Mouse (Mus musculus): ENCODE results near the gene Vmn2r102.

The Vmn2r102 gene

GRCm38 (mm10) chr17:19660028-19660427, at the start of gene Vmn2r102:
TSS of gene Vmn2r102 (plus strand) at chr17:19660328.
- DNase-seq: no peak

- DNase-seq: no peak
Observed at GRCm38 (mm10) chr17:19629328-19629727, 30.8 kb upstream of the Vmn2r102 start.

GRCm38 (mm10) chr17:19658447-19658846, 1.7 kb upstream of the Vmn2r102 start:
- DNase-seq: no peak

- no peak for DNase-seq
Observed at GRCm38 (mm10) chr17:19692062-19692461, 31.9 kb downstream of the Vmn2r102 start.

All from thymus, postnatal 14 days (tissue).